Mouse (Mus musculus): ENCODE measurements around the gene Unk. TPM values are rescaled to one million over a fixed set of nuclear protein-coding genes. Genes with fewer than 3 reads are reported as not detected.

Unk gene
- polyA plus RNA-seq, 2 experiments from 2014 or later, result 10.4 to 12.3 TPM

DNA sequence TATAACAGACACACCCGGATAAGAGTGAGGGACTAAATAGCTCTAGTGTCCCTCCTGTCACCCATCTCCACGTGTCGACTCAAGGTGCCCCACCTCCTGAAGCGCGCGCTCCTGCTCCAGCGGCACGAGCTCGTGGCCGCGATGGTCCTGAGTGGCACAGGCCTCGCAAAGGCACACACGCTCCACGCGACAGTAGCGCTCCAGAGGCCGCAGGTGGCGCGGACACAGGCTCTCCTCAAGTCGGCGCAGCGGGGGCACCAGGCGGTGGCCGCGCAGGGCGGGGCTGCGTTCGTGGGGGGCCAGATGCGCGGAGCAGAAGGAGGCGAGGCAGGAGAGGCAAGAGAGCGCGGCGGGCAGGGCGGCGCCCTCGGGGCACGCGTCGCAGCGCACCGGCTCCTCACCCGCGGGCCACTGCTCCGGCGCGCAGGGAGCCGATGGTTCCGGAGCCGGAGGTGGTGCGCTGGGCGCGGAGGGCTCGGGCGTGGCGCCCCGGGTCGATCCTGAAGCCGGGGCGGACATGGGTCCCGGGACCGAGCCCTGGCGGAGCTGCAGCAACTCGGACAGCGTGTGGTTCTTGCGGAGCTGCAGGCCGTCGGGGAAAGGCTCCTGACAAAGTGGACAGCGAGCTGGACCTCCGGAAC, 79.4 kb downstream of the Unk start:
- ATAC-seq, result no peak

DNA sequence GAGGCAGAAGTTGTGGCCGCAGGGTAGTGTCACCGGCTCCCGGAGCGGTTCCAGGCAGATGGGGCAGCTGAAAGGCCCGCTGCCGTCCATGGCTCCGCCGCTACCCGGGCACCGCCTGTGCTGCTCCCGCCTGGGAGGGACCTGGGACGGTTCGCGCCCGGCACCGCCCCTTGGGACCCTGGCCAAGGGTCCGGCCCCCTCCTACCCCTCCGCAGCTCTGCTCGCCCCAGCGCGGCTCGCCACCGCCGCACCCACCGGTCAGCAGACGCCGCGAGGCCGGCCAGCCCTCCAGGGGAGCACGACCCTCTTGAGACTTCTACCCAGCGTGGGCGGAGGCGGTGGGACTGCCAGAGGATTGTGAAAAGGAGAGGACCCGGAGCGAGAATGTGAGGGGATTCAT, 80.0 kb downstream of the Unk start:
- ATAC-seq, result no peak

DNA sequence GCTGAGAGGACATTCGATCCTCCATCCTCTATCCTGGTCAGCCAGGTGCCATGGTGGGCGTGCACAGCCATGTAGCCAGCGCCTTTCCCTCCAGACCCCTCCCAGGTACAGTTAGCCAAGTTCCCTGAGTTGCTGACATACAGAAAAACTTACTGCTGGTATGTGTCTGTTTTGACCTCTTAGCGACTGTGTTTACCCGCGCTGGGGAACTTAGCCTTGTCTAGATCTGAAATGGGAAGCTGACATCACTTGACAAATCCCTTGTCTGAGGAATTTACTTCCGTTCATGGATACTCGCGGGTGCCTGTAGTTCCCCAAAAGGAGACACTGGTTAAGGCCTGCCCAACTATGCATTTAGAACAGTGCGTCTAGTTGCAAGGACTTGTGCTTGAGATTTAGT, 80.4 kb downstream of the Unk start:
- no peak for ATAC-seq

Other genes starting within 250 kb of the Unk start
- gene Caskin2, start 216.7 kb upstream of the Unk start, polyA plus RNA-seq (2017; shearing (Covaris generic)), result under 1 TPM; 0.46 to 0.79 TPM
- 10 to 100 TPM in 1 of 2 experiments, 1 to 10 TPM in 1; 8.9 to 11.9 TPM for gene Tsen54, start 215.6 kb upstream of the Unk start, polyA plus RNA-seq (2017; shearing (Covaris generic))
- gene Llgl2, start 206.3 kb upstream of the Unk start, polyA plus RNA-seq (2017; shearing (Covaris generic)), result 1 to 10 TPM; 6.3 TPM
- not detected for gene Myo15b, start 171.9 kb upstream of the Unk start, polyA plus RNA-seq (2017; shearing (Covaris generic))
- gene Smim5, start 130.4 kb upstream of the Unk start, polyA plus RNA-seq (2017; shearing (Covaris generic)), result 1 to 10 TPM in 1 of 2 experiments, under 1 TPM in 1; 0.89 to 1.2 TPM
- 1 to 10 TPM; 2.5 to 3.6 TPM for gene Smim6, start 118.3 kb upstream of the Unk start, polyA plus RNA-seq (2017; shearing (Covaris generic))
- gene Sap30bp, start 97.0 kb upstream of the Unk start, polyA plus RNA-seq (2017; shearing (Covaris generic)), result 10 to 100 TPM; 36.0 to 53.3 TPM
- gene Recql5, start 96.8 kb upstream of the Unk start, polyA plus RNA-seq (2017; shearing (Covaris generic)), result 10 to 100 TPM; 12.1 to 22.5 TPM
- not detected for gene Itgb4, start 55.6 kb upstream of the Unk start, polyA plus RNA-seq (2017; shearing (Covaris generic))
- gene Galk1, start 17.6 kb upstream of the Unk start, polyA plus RNA-seq (2017; shearing (Covaris generic)), result 10 to 100 TPM; 23.0 to 25.3 TPM
- 1,000 to 10,000 TPM; 1,520 to 1,873 TPM for gene H3f3b, start 2.4 kb upstream of the Unk start, polyA plus RNA-seq (2017; shearing (Covaris generic))
- 100 to 1,000 TPM in 1 of 2 experiments, 10 to 100 TPM in 1; 68.6 to 116 TPM for gene Unc13d, start 47.6 kb downstream of the Unk start, polyA plus RNA-seq (2017; shearing (Covaris generic))
- gene Wbp2, start 56.7 kb downstream of the Unk start, polyA plus RNA-seq (2017; shearing (Covaris generic)), result 100 to 1,000 TPM in 1 of 2 experiments, 10 to 100 TPM in 1; 85.4 to 142 TPM
- gene Trim47, start 96.9 kb downstream of the Unk start, polyA plus RNA-seq (2017; shearing (Covaris generic)), result not detected
- 10 to 100 TPM; 10.7 to 11.9 TPM for gene Trim65, start 100.8 kb downstream of the Unk start, polyA plus RNA-seq (2017; shearing (Covaris generic))
- 10 to 100 TPM; 17.9 to 25.8 TPM for gene Mrpl38, start 108.5 kb downstream of the Unk start, polyA plus RNA-seq (2017; shearing (Covaris generic))
- 1 to 10 TPM; 2.1 to 3.4 TPM for gene Fbf1, start 137.8 kb downstream of the Unk start, polyA plus RNA-seq (2017; shearing (Covaris generic))
- gene Ten1, start 168.5 kb downstream of the Unk start, polyA plus RNA-seq (2017; shearing (Covaris generic)), result 10 to 100 TPM; 56.1 to 77.2 TPM
- gene Acox1, start 168.7 kb downstream of the Unk start, polyA plus RNA-seq (2017; shearing (Covaris generic)), result 10 to 100 TPM; 10.0 to 11.7 TPM
- not detected for gene Evpl, start 207.8 kb downstream of the Unk start, polyA plus RNA-seq (2017; shearing (Covaris generic))
- 10 to 100 TPM; 33.1 to 42.4 TPM for gene Srp68, start 243.9 kb downstream of the Unk start, polyA plus RNA-seq (2017; shearing (Covaris generic))

All from activated CD4-positive, CD25-positive, alpha-beta regulatory T cell, adult 4 months (primary cell).